Mouse (Mus musculus) kidney, adult 2 months (tissue): ENCODE data around the gene Gfra4. TPM values are rescaled to one million over a fixed set of nuclear protein-coding genes. Genes with fewer than 3 reads are reported as not detected.
A peak's percentile ranks its signal among the peaks of the same experiment; 100 is the strongest.

Experiments
- DNase-seq: peaks from one replicate; pipeline ENCODE4 v3.0.0; 2021
- H3K27ac ChIP-seq: fragments of 200-500 bp; 2 replicates; pipeline ENCODE4 v1.5.1; 2012; ENCODE audit warnings: low read depth, low read length, control low read depth, inconsistent platforms; ENCODE audit not compliant: insufficient read depth
- H3K27me3 ChIP-seq: fragments of 200-500 bp; replicated peaks from 2 replicates; pipeline ENCODE4 v1.6.1; 2012; ENCODE audit warnings: mild to moderate bottlenecking, moderate library complexity, low read length, inconsistent platforms; ENCODE audit not compliant: control insufficient read depth, insufficient read depth
- H3K36me3 ChIP-seq: fragments of 200-500 bp; 2 replicates; pipeline ENCODE4 v1.6.1; 2012; ENCODE audit warnings: mild to moderate bottlenecking, moderate library complexity, low read length, inconsistent platforms; ENCODE audit not compliant: control insufficient read depth, insufficient read depth
- H3K4me1 ChIP-seq: fragments of 200-500 bp; 2 replicates; pipeline ENCODE4 v1.6.1; 2011; ENCODE audit warnings: low read length; ENCODE audit not compliant: control insufficient read depth, insufficient read depth
- H3K4me3 ChIP-seq: fragments of 200-500 bp; 2 replicates; pipeline ENCODE4 v1.5.1; 2011; ENCODE audit warnings: mild to moderate bottlenecking, low read depth, low read length, control low read depth; ENCODE audit not compliant: insufficient read depth
- CTCF ChIP-seq: fragments of 200-500 bp; conservative IDR thresholded peaks from 2 replicates; pipeline ENCODE4 v1.5.1; 2011; ENCODE audit warnings: low read depth, mild to moderate bottlenecking, control low read depth, low read length, moderate library complexity, mixed read lengths; ENCODE audit not compliant: insufficient read depth, insufficient read length
- POLR2A ChIP-seq: fragments of 200-500 bp; IDR thresholded peaks from one replicate; pipeline ENCODE4 v1.6.1; 2011; ENCODE audit warnings: low read depth, low read length, control low read depth
- WGBS: fragments of 180-500 bp; shearing (Covaris S2); methylation state at CpG from one replicate; pipeline ENCODE4 v1.1.7; 2018; 5-methylcytosine and 5-hydroxymethylcytosine counted together
- polyA plus RNA-seq: library from polyadenylated mRNA; depleted of rRNA; stranded (reverse); fragments of >200 nt; gene quantifications from 2 replicates; pipeline ENCODE4 v1.2.3, GENCODE M21; 2012

Gene Gfra4
- polyA plus RNA-seq, 1 experiment: 7.2 TPM

GRCm38 (mm10) chr2:131044989-131045720 is 2.3 kb upstream of the Gfra4 start:
- Histone ChIP-seq H3K4me3 (no peak overlapping the region), H3K36me3 (no peaks in the 10 kb centered on the region), H3K27me3 (no peaks in the 10 kb centered on the region), H3K27ac (peak overlapping the region; percentile 63; the same call in 1 of the 2 replicates), H3K4me1 (peaks cover 2% of the 10 kb centered on the region; the same call in 1 of the 2 replicates)
- WGBS: 53% methylated on average over 9 of the region's 9 CpGs
- TF ChIP-seq POLR2A: no peak
- no peak for TF ChIP-seq CTCF
- DNase-seq: peak; percentile 34

GRCm38 (mm10) chr2:131044354-131044852 is 1.5 kb upstream of the Gfra4 start:
- Histone ChIP-seq H3K27ac (no peak overlapping the region), H3K4me1 (peaks cover 2% of the 10 kb centered on the region; the same call in 1 of the 2 replicates), H3K36me3 (no peaks in the 10 kb centered on the region), H3K4me3 (no peak overlapping the region), H3K27me3 (no peaks in the 10 kb centered on the region)
- peak; percentile 20 for DNase-seq
- TF ChIP-seq POLR2A: no peak
- 0 out of 2 replicates have a peak, but pooled peaks have one; percentile 14 for TF ChIP-seq CTCF
- WGBS: 19% methylated on average over 7 of the region's 7 CpGs

GRCm38 (mm10) chr2:131040854-131041825 is 1.7 kb downstream of the Gfra4 start:
- 3% methylated on average over 115 of the region's 115 CpGs for WGBS
- peak; percentile 11 for DNase-seq
- no peaks in the 10 kb centered on the region for H3K27me3 ChIP-seq

GRCm38 (mm10) chr2:131038675-131039074 is 4.2 kb downstream of the Gfra4 start:
- Histone ChIP-seq H3K4me3 (no peak overlapping the region), H3K27me3 (no peaks in the 10 kb centered on the region), H3K36me3 (no peaks in the 10 kb centered on the region), H3K4me1 (no peaks in the 10 kb centered on the region), H3K27ac (no peak overlapping the region)
- no peak for TF ChIP-seq CTCF
- no peak for TF ChIP-seq POLR2A
- 86% methylated on average over 5 of the region's 5 CpGs for WGBS
- DNase-seq: no peak

More at GRCm38 (mm10) chr2:131040854-131041825, 1.7 kb downstream of the Gfra4 start:
- Histone ChIP-seq H3K36me3 (no peaks in the 10 kb centered on the region), H3K4me3 (peak overlapping the region; percentile 27; the same call in 1 of the 2 replicates), H3K27ac (no peak overlapping the region), H3K4me1 (peaks cover 2% of the 10 kb centered on the region; the same call in 1 of the 2 replicates)
- TF ChIP-seq CTCF (no peak), POLR2A (no peak)

GRCm38 (mm10) chr2:131038197-131038596 is 4.7 kb downstream of the Gfra4 start:
- WGBS: 90% methylated on average over 6 of the region's 6 CpGs
- no peak for DNase-seq
- no peaks in the 10 kb centered on the region for H3K4me1 ChIP-seq
- no peak overlapping the region for H3K27ac ChIP-seq
- H3K4me3 ChIP-seq: no peak overlapping the region
- H3K36me3 ChIP-seq: no peaks in the 10 kb centered on the region
- H3K27me3 ChIP-seq: no peaks in the 10 kb centered on the region
- no peak for TF ChIP-seq POLR2A
- TF ChIP-seq CTCF: no peak

GRCm38 (mm10) chr2:131037226-131037990 is 5.5 kb downstream of the Gfra4 start:
- 34% methylated on average over 17 of the region's 17 CpGs for WGBS

More at GRCm38 (mm10) chr2:131037226-131037990, 5.5 kb downstream of the Gfra4 start:
- H3K27me3 ChIP-seq: no peaks in the 10 kb centered on the region
- no peaks in the 10 kb centered on the region for H3K4me1 ChIP-seq
- H3K4me3 ChIP-seq: no peak overlapping the region
- DNase-seq: peak; percentile 39
- TF ChIP-seq CTCF (no peak), POLR2A (no peak)
- no peak overlapping the region for H3K27ac ChIP-seq
- H3K36me3 ChIP-seq: no peaks in the 10 kb centered on the region
